Mouse (Mus musculus): ENCODE data around the gene Gsta3. TPM values are rescaled to one million over a fixed set of nuclear protein-coding genes. Genes with fewer than 3 reads are reported as not detected.
"Not testable (repeated sequence)": the region's sequence is repeated elsewhere in the genome, so short reads cannot be mapped to it uniquely, and the experiment has no call there.

Gene Gsta3
- 0.77 and 1.6 TPM in 2 replicates for polyA plus RNA-seq (2012; rRNA removed)
- 1.1 and 1.8 TPM in 2 replicates for polyA plus RNA-seq (2014; fragmentation: Nextera tagmentation; extraction: Ambion mirVana)

DNA sequence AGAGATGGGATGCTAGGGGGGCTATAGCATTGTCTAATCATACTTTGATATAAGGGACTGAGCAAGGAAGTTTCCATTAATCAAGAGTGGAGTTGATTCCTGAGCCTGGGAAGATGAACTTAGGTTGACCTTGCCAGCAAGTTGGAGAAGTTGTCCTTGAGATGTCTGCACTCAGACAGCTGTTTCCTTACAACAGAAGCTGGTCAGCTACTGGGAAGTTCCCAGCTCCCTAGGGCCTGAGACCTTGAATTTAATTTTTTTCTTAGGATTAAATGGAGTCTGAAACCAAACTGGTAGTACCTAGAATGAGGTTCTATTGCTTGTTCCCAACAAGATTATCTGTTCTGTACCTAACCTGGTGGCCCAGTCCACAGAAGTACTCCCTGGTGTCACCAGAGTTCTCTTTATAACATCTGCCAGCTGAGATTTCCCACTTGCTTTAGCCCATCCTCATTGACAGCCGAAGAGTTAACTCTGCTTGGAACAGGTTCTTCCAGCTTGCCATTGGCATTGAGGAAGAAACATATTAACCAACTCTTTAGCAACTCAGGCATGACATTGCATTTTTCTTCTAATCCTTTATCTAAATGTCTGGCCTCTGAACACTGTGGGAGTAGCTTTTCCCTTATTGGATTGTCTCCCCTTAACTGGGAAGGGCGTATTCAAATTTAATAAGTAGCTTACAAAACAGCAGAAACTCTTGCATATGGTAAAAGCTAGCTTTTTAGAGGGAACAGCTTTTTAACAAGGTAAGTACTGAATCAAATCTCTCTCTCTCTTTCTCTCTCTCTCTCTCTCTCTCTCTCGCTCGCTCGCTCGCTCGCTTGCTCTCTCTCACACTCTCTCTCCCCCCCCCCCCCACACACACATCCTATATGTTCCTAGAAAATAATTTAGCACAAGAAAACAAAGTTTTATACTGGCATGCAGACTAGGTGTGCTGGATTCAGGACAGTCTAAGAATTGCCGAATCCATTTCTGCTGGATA, at the start of gene Gsta3:
Gene Gsta3, plus strand, starts transcription at position 679 of the 988 bp plus-strand sequence.
- Histone ChIP-seq H3K9me3 (ENCODE audit: control insufficient read depth, low read length) (no peaks in the 10 kb centered on the region), H3K9ac (ENCODE audit: low read depth, low read length, severe bottlenecking) (no peak within 1 kb of the TSS), H3K36me3 (ENCODE audit: control insufficient read depth, insufficient read depth, low read length) (no peaks in the 10 kb centered on the region), H3K4me2 (replicated peaks; ENCODE audit: low read depth, low read length, severe bottlenecking) (no peak within 1 kb of the TSS), H3K4me1 (ENCODE audit: control insufficient read depth, insufficient read depth, low read length) (no peaks in the 10 kb centered on the region), H3K27me3 (ENCODE audit: control insufficient read depth, insufficient read depth, low read length) (no peaks in the 10 kb centered on the region), H3K4me3 (replicated peaks; ENCODE audit: low read length) (no peak within 1 kb of the TSS), H3K27ac (replicated peaks; ENCODE audit: low read depth, low read length) (no peak within 1 kb of the TSS)
- TF ChIP-seq POLR2A (IDR thresholded peaks at IDR 0.05; ENCODE audit: borderline replicate concordance, extremely low read depth, insufficient read depth, insufficient read length): no peak
- WGBS: 82% methylated on average over 8 of the region's 8 CpGs
- peak; percentile 22 for DNase-seq (ENCODE audit: low spot score)
- ATAC-seq (ENCODE audit: low FRiP score, low read depth): no peak

DNA sequence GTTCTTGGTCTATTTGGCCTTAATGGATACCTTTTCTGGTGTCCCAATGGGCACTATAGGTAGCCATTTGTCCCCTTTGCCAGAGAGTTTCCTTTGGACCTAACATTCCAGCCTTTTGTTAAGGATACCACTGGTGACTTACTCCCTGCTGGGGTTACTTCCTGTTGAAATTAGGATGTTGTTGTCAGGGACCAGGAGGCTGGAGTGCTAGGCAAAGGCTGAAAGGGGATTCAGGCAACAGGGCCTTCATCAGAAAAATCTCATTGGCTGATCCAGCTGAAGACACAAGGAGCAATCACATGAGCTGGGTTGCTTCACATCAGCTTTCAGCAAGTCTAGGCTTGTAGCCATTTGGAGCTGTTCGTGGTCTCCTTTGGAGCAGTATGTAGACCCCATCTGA, 34.1 kb upstream of the Gsta3 start:
- Histone ChIP-seq H3K9me3 (ENCODE audit: control insufficient read depth, low read length) (no peaks in the 10 kb centered on the region), H3K36me3 (ENCODE audit: control insufficient read depth, insufficient read depth, low read length) (no peaks in the 10 kb centered on the region), H3K27me3 (ENCODE audit: control insufficient read depth, insufficient read depth, low read length) (no peaks in the 10 kb centered on the region), H3K4me3 (replicated peaks; ENCODE audit: low read length) (no peak overlapping the region), H3K9ac (ENCODE audit: low read depth, low read length, severe bottlenecking) (no peak overlapping the region), H3K4me1 (ENCODE audit: control insufficient read depth, insufficient read depth, low read length) (no peaks in the 10 kb centered on the region), H3K4me2 (replicated peaks; ENCODE audit: low read depth, low read length, severe bottlenecking) (no peak overlapping the region), H3K27ac (replicated peaks; ENCODE audit: low read depth, low read length) (no peak overlapping the region)
- TF ChIP-seq POLR2A (IDR thresholded peaks at IDR 0.05; ENCODE audit: borderline replicate concordance, extremely low read depth, insufficient read depth, insufficient read length): no peak
- WGBS: 89% methylated on average over 1 of the region's 1 CpGs
- ATAC-seq (ENCODE audit: low FRiP score, low read depth): no peak
- DNase-seq (ENCODE audit: low spot score): no peak

GRCm38 (mm10) chr1:21213537-21213936, 26.9 kb upstream of the Gsta3 start:
- not testable (repeated sequence) for H3K36me3 ChIP-seq (ENCODE audit: control insufficient read depth, insufficient read depth, low read length); ATAC-seq (ENCODE audit: low FRiP score, low read depth); H3K27ac ChIP-seq (replicated peaks; ENCODE audit: low read depth, low read length); H3K4me2 ChIP-seq (replicated peaks; ENCODE audit: low read depth, low read length, severe bottlenecking); H3K27me3 ChIP-seq (ENCODE audit: control insufficient read depth, insufficient read depth, low read length); DNase-seq (ENCODE audit: low spot score); H3K9me3 ChIP-seq (ENCODE audit: control insufficient read depth, low read length); H3K4me3 ChIP-seq (replicated peaks; ENCODE audit: low read length); H3K9ac ChIP-seq (ENCODE audit: low read depth, low read length, severe bottlenecking); H3K4me1 ChIP-seq (ENCODE audit: control insufficient read depth, insufficient read depth, low read length)
- WGBS: 33% methylated on average over 2 of the region's 3 CpGs

- 74% methylated on average over 6 of the region's 6 CpGs for WGBS
- H3K9me3 ChIP-seq (ENCODE audit: control insufficient read depth, low read length); H3K36me3 ChIP-seq (ENCODE audit: control insufficient read depth, insufficient read depth, low read length); H3K27me3 ChIP-seq (ENCODE audit: control insufficient read depth, insufficient read depth, low read length); DNase-seq (ENCODE audit: low spot score); H3K4me1 ChIP-seq (ENCODE audit: control insufficient read depth, insufficient read depth, low read length); ATAC-seq (ENCODE audit: low FRiP score, low read depth); H3K4me3 ChIP-seq (replicated peaks; ENCODE audit: low read length); H3K27ac ChIP-seq (replicated peaks; ENCODE audit: low read depth, low read length); H3K4me2 ChIP-seq (replicated peaks; ENCODE audit: low read depth, low read length, severe bottlenecking); H3K9ac ChIP-seq (ENCODE audit: low read depth, low read length, severe bottlenecking): not testable (repeated sequence)
Measured at GRCm38 (mm10) chr1:21213991-21214692, 26.2 kb upstream of the Gsta3 start.

DNA sequence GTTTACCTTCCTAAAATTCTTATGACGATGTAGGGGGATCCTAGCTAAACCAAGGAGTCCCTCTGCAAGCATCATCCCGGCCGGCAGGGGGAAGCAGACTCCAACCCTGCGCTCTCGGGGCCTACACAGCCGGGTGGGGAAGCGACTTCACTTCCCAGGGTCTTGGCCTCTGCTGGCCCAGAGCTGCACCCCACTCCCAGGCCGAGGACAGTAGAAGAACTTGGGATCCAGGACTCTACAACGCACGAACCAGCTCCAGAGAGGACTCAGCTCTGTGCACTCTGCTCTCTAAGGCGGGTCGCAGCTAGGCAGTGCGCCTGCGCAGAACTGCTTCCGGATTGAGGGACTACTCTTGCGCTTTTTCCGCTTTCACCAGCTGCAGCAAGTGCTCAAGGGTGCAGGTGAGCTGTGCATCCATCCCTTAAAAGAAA, 21.9 kb upstream of the Gsta3 start, which contains the start of gene Tmem14a:
Gene Tmem14a, plus strand, starts transcription at position 87 of the 431 bp plus-strand sequence.
- DNase-seq (ENCODE audit: low spot score) (peak; percentile 91), ATAC-seq (ENCODE audit: low FRiP score, low read depth) (peak; percentile 90)
- H3K9ac ChIP-seq (ENCODE audit: low read depth, low read length, severe bottlenecking): peak within 1 kb of the TSS; percentile 84
- 0% methylated on average over 17 of the region's 17 CpGs for WGBS
- peaks cover 5% of the 10 kb centered on the region; the same call in 1 of the 2 replicates for H3K4me1 ChIP-seq (ENCODE audit: control insufficient read depth, insufficient read depth, low read length)
- H3K27me3 ChIP-seq (ENCODE audit: control insufficient read depth, insufficient read depth, low read length): no peaks in the 10 kb centered on the region
- peak within 1 kb of the TSS; percentile 61 for H3K4me3 ChIP-seq (replicated peaks; ENCODE audit: low read length)
- TF ChIP-seq POLR2A (IDR thresholded peaks at IDR 0.05; ENCODE audit: borderline replicate concordance, extremely low read depth, insufficient read depth, insufficient read length): 0 out of 2 replicates have a peak, but pooled peaks have one; percentile 47
- H3K9me3 ChIP-seq (ENCODE audit: control insufficient read depth, low read length): no peaks in the 10 kb centered on the region
- H3K27ac ChIP-seq (replicated peaks; ENCODE audit: low read depth, low read length): peak within 1 kb of the TSS; percentile 68
- no peaks in the 10 kb centered on the region for H3K36me3 ChIP-seq (ENCODE audit: control insufficient read depth, insufficient read depth, low read length)
- peak within 1 kb of the TSS; percentile 80 for H3K4me2 ChIP-seq (replicated peaks; ENCODE audit: low read depth, low read length, severe bottlenecking)
